Mouse (Mus musculus) myocyte (in vitro differentiated cells): Measurements from ENCODE around the gene Nova1.

ENCODE experiments used
- CEBPB ChIP-seq: IDR thresholded peaks from 2 replicates; pipeline ENCODE4 v1.6.1; 2011; ENCODE audit warnings: mild to moderate bottlenecking, moderate library complexity; ENCODE audit not compliant: poor library complexity, insufficient read depth, severe bottlenecking
- E2F4 ChIP-seq: IDR thresholded peaks from one replicate; pipeline ENCODE4 v1.6.1; 2011; ENCODE audit warnings: mild to moderate bottlenecking, control low read depth, moderate library complexity; ENCODE audit not compliant: insufficient read depth
- MAX ChIP-seq: IDR thresholded peaks from one replicate; pipeline ENCODE4 v1.6.1; 2011; ENCODE audit warnings: low read depth, mild to moderate bottlenecking, control low read depth
- MYOD1 ChIP-seq, 3 experiments: IDR thresholded peaks; one replicate each; pipeline ENCODE4 v1.6.1; 2011; ENCODE audit warnings: control low read depth in 2 of 3, low read depth in 2 of 3, mild to moderate bottlenecking in 2 of 3, moderate library complexity in 1 of 3; ENCODE audit not compliant: insufficient read length in 2 of 3, control insufficient read depth in 1 of 3
- MYOG ChIP-seq, 3 experiments: IDR thresholded peaks; one replicate each; pipeline ENCODE4 v1.6.1; 2011; ENCODE audit warnings: control low read depth in 2 of 3, low read depth in 2 of 3, mild to moderate bottlenecking in 2 of 3; ENCODE audit not compliant: insufficient read length in 2 of 3, control insufficient read depth in 1 of 3, insufficient read depth in 1 of 3
- POLR2A ChIP-seq: IDR thresholded peaks from one replicate; pipeline ENCODE4 v1.6.1; 2011; ENCODE audit warnings: low read depth, mild to moderate bottlenecking, control low read depth, moderate library complexity; ENCODE audit not compliant: insufficient read length
- POLR2AphosphoS2 ChIP-seq: IDR thresholded peaks from one replicate; pipeline ENCODE4 v1.6.1; 2011; ENCODE audit warnings: low read depth, control low read depth; ENCODE audit not compliant: insufficient read length
- SRF ChIP-seq: IDR thresholded peaks from one replicate; pipeline ENCODE4 v1.6.1; 2011; ENCODE audit warnings: low read depth; ENCODE audit not compliant: control insufficient read depth, insufficient read length
- TCF12 ChIP-seq: IDR thresholded peaks from one replicate; pipeline ENCODE4 v1.6.1; 2011; ENCODE audit warnings: mild to moderate bottlenecking, control low read depth; ENCODE audit not compliant: poor library complexity, insufficient read depth, severe bottlenecking
- USF1 ChIP-seq: IDR thresholded peaks from one replicate; pipeline ENCODE4 v1.6.1; 2011; ENCODE audit warnings: low read depth, mild to moderate bottlenecking, control low read depth, moderate library complexity

DNA sequence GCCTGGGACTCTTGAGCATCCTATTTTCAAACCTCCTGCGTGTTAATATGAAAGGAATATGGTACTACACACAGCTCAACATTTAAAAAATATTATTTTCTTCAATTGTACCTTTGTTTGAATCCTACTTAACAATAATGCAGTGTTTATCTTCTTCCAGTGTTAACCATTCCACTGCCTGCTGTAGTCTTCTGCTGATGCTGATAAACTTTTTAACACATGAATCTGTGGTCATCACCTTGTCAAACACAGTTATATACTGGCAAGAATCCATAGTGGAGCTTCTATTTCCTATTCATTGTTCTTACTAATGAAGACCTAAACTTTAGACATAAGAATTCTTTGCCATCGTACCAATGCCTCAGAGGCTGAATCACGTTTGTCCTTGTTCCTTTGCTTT, 65.6 kb downstream of the Nova1 start:
- TF ChIP-seq POLR2AphosphoS2 (no peak), POLR2A (no peak), E2F4 (no peak), TCF12 (no peak), USF1 (no peak), MYOD1 (IDR thresholded peaks at IDR 0.05; ENCODE audit: control insufficient read depth in 1 of 3, insufficient read length in 2 of 3, low read depth in 2 of 3) (no peak), MAX (no peak), CEBPB (no peak), MYOG (IDR thresholded peaks at IDR 0.05; ENCODE audit: control insufficient read depth in 1 of 3, insufficient read depth in 1 of 3, insufficient read length in 2 of 3, low read depth in 2 of 3) (no peak), SRF (no peak)
